Mouse (Mus musculus): Measurements from ENCODE around the gene Adamts17. TPM values are rescaled to one million over a fixed set of nuclear protein-coding genes. Genes with fewer than 3 reads are reported as not detected.

Adamts17 gene
- polyA plus RNA-seq (2017; shearing (Covaris generic)), result 1.2 TPM

GRCm38 (mm10) chr7:66839463-66840007 is at the start of gene Adamts17:
Adamts17 (plus strand) TSS chr7:66839735.

Other genes starting within 250 kb of the Adamts17 start
- gene Asb7, start 150.1 kb upstream of the Adamts17 start, polyA plus RNA-seq (2017; shearing (Covaris generic)), result 2.5 TPM
- 8.4 TPM for gene Lins1, start 149.8 kb upstream of the Adamts17 start, polyA plus RNA-seq (2017; shearing (Covaris generic))
- gene Cers3, start 96.2 kb upstream of the Adamts17 start, polyA plus RNA-seq (2017; shearing (Covaris generic)), result 0.20 TPM

Data from effector memory CD4-positive, alpha-beta T cell, adult 7 months (primary cell).